Mouse (Mus musculus): ENCODE data around the gene Lrrc10b.

- TF ChIP-seq CTCF (IDR thresholded peaks at IDR 0.05; ENCODE audit: low read depth, low read length), result no peak
- TF ChIP-seq TAL1 (conservative IDR thresholded peaks at IDR 0.05; ENCODE audit: low read depth, low read length), result no peak
- no peak for TF ChIP-seq GATA1 (IDR thresholded peaks at IDR 0.05; ENCODE audit: borderline replicate concordance, low read length)
- TF ChIP-seq POLR2AphosphoS5 (IDR thresholded peaks at IDR 0.05; ENCODE audit: insufficient replicate concordance, low read depth, low read length), result no peak
- no peak for TF ChIP-seq GATA2 (IDR thresholded peaks at IDR 0.05; ENCODE audit: borderline replicate concordance, low read depth, low read length)
Observed at GRCm38 (mm10) chr19:10427431-10427830, 29.8 kb downstream of the Lrrc10b start.

All from G1E (cell line).